Mouse (Mus musculus): ENCODE results near the gene Lyve1.

DNA sequence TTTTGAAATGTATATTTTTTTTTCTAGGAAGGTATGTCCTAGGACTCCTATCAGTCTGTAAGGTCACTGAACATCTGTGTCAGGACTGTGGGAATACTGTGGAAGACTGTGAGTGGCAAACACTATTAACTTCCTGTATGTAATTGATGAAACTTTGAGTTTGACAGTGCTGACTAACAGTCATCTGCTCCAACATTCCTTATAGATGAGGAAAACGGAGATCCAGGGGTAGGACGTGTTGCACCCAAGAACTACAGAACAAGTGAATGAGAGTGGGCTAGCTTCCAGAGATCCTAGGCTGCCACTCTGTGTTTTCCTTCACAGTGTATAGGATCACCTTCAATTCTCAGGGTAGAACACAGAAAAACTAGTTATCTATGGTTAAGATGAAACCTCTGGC, 15.7 kb downstream of the Lyve1 start:
- TF ChIP-seq MYOD1 (IDR thresholded peaks at IDR 0.05; ENCODE audit: control insufficient read depth, insufficient read length, low read depth) (no peak), CTCF (IDR thresholded peaks at IDR 0.05; ENCODE audit: control insufficient read depth, insufficient read depth, insufficient read length) (no peak)
